Mouse (Mus musculus): ENCODE data around the gene Dctn1. TPM values are rescaled to one million over a fixed set of nuclear protein-coding genes. Genes with fewer than 3 reads are reported as not detected.
A peak's percentile ranks its signal among the peaks of the same experiment; 100 is the strongest.

The Dctn1 gene
- 394 and 406 TPM in 2 replicates for polyA plus RNA-seq (2012; rRNA removed)

DNA sequence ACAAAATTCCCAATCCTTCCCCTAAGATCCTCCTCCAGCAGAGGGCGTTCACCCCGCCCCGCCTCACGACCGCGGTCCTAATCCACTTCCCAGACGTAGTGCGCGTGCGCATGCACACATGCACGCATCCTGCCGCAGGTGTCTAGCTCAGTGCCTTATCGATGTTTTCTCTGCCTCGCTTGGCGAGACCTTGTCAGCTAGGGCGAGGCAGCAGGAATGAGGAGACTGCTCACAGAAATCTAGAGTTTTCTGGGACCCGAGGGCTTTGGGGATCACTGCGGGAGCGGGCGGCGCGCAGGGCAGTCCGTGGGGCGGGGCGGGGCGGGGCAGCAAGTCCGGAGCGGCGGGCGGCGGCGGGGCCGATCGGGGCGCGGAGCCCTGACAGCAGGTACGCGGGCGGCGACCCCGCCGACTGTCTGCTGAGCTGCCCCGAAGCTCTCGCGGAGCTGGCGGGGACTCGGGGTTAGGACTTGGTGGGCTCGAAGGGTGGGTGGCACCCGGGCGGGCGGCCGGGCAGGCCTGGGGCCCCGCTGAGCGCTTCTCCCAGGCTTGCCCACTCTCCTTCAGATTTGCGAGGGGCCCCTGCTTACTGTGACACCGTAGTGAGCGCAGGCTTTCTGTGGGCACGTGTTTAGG lies at the start of gene Dctn1:
Gene Dctn1, plus strand, starts transcription at position 314 of the 636 bp plus-strand sequence.
- under 1% methylated on average over 58 of the region's 58 CpGs for WGBS
- H3K27me3 ChIP-seq (ENCODE audit: control insufficient read depth, insufficient read depth, low read length), result no peaks in the 10 kb centered on the region
- peak within 1 kb of the TSS; percentile 66 for H3K4me3 ChIP-seq (replicated peaks; ENCODE audit: insufficient read depth, low read depth, low read length)
- DNase-seq, result peak; percentile 94 to 97
- peaks cover 13% of the 10 kb centered on the region; the same call in 1 of the 2 replicates for H3K4me1 ChIP-seq (ENCODE audit: control insufficient read depth, insufficient read depth, low read length)
- peak within 1 kb of the TSS; percentile 84 for H3K27ac ChIP-seq (ENCODE audit: insufficient read depth, low read length)
- TF ChIP-seq POLR2A (IDR thresholded peaks at IDR 0.05; ENCODE audit: borderline replicate concordance, insufficient read depth, low read length), result peak; percentile 57
- TF ChIP-seq CTCF (IDR thresholded peaks at IDR 0.05; ENCODE audit: borderline replicate concordance, insufficient read depth, low read depth, low read length), result peak; percentile 71; the same call in 1 of the 2 replicates

- TF ChIP-seq POLR2A (IDR thresholded peaks at IDR 0.05; ENCODE audit: borderline replicate concordance, insufficient read depth, low read length) (no peak), CTCF (IDR thresholded peaks at IDR 0.05; ENCODE audit: borderline replicate concordance, insufficient read depth, low read depth, low read length) (no peak)
- WGBS, result 49% methylated on average over 11 of the region's 11 CpGs
- peaks cover 15% of the 10 kb centered on the region for H3K4me1 ChIP-seq (ENCODE audit: control insufficient read depth, insufficient read depth, low read length)
- H3K4me3 ChIP-seq (replicated peaks; ENCODE audit: insufficient read depth, low read depth, low read length), result peak overlapping the region; percentile 98
- DNase-seq, result peak in 1 of 2 experiments; percentile 19
- no peak overlapping the region for H3K27ac ChIP-seq (ENCODE audit: insufficient read depth, low read length)
- H3K27me3 ChIP-seq (ENCODE audit: control insufficient read depth, insufficient read depth, low read length), result no peaks in the 10 kb centered on the region
Observed at GRCm38 (mm10) chr6:83116373-83117164, 49.2 kb upstream of the Dctn1 start.

DNA sequence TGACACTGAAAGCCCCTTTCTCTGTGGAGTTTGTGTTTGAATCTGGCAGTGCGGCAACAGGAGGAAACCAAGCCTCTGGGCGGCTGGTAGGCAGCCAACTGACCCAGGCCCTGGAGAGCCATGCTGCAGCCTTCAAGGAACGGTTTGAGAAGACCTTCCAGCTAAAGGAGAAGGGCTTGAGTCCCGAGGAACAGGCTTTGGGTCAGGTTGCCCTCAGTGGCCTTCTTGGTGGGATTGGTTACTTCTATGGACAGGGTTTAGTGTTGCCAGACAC lies 48.6 kb upstream of the Dctn1 start:
- Histone ChIP-seq H3K27ac (ENCODE audit: insufficient read depth, low read length) (no peak overlapping the region), H3K27me3 (ENCODE audit: control insufficient read depth, insufficient read depth, low read length) (no peaks in the 10 kb centered on the region), H3K4me1 (ENCODE audit: control insufficient read depth, insufficient read depth, low read length) (peaks cover 15% of the 10 kb centered on the region), H3K4me3 (replicated peaks; ENCODE audit: insufficient read depth, low read depth, low read length) (no peak overlapping the region)
- WGBS, result 66% methylated on average over 4 of the region's 4 CpGs
- DNase-seq, result no peak
- TF ChIP-seq CTCF (IDR thresholded peaks at IDR 0.05; ENCODE audit: borderline replicate concordance, insufficient read depth, low read depth, low read length) (no peak), POLR2A (IDR thresholded peaks at IDR 0.05; ENCODE audit: borderline replicate concordance, insufficient read depth, low read length) (no peak)

DNA sequence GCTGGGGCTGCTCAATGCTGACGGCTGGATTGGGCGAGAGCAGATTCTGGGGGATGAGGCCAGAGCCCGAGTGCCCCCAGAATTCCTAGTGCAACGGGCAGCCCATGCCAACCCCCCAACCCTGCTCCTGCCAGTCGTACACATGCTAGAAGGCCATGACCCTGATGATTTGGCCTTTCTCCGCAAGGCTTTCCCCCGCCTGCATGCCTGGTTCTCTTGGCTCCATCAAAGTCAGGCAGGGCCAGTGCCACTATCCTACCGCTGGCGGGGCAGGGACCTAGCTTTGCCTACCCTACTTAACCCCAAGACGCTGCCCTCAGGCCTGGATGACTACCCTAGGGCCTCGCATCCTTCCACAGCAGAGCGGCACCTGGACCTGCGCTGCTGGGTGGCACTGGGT lies 48.1 kb upstream of the Dctn1 start:
- H3K27ac ChIP-seq (ENCODE audit: insufficient read depth, low read length), result no peak overlapping the region
- no peak overlapping the region for H3K4me3 ChIP-seq (replicated peaks; ENCODE audit: insufficient read depth, low read depth, low read length)
- peaks cover 15% of the 10 kb centered on the region for H3K4me1 ChIP-seq (ENCODE audit: control insufficient read depth, insufficient read depth, low read length)
- TF ChIP-seq POLR2A (IDR thresholded peaks at IDR 0.05; ENCODE audit: borderline replicate concordance, insufficient read depth, low read length), result no peak
- TF ChIP-seq CTCF (IDR thresholded peaks at IDR 0.05; ENCODE audit: borderline replicate concordance, insufficient read depth, low read depth, low read length), result no peak
- no peaks in the 10 kb centered on the region for H3K27me3 ChIP-seq (ENCODE audit: control insufficient read depth, insufficient read depth, low read length)
- 85% methylated on average over 13 of the region's 13 CpGs for WGBS
- DNase-seq, result peak in 1 of 2 experiments; percentile 13

- no peak for TF ChIP-seq CTCF (IDR thresholded peaks at IDR 0.05; ENCODE audit: borderline replicate concordance, insufficient read depth, low read depth, low read length)
- no peak for TF ChIP-seq POLR2A (IDR thresholded peaks at IDR 0.05; ENCODE audit: borderline replicate concordance, insufficient read depth, low read length)
- 64% methylated on average over 11 of the region's 11 CpGs for WGBS
- Histone ChIP-seq H3K4me1 (ENCODE audit: control insufficient read depth, insufficient read depth, low read length) (peaks cover 15% of the 10 kb centered on the region), H3K27ac (ENCODE audit: insufficient read depth, low read length) (no peak overlapping the region), H3K27me3 (ENCODE audit: control insufficient read depth, insufficient read depth, low read length) (no peaks in the 10 kb centered on the region), H3K4me3 (replicated peaks; ENCODE audit: insufficient read depth, low read depth, low read length) (no peak overlapping the region)
- DNase-seq, result peak in 1 of 2 experiments; percentile 16
Observed at GRCm38 (mm10) chr6:83118369-83118768, 47.4 kb upstream of the Dctn1 start.

DNA sequence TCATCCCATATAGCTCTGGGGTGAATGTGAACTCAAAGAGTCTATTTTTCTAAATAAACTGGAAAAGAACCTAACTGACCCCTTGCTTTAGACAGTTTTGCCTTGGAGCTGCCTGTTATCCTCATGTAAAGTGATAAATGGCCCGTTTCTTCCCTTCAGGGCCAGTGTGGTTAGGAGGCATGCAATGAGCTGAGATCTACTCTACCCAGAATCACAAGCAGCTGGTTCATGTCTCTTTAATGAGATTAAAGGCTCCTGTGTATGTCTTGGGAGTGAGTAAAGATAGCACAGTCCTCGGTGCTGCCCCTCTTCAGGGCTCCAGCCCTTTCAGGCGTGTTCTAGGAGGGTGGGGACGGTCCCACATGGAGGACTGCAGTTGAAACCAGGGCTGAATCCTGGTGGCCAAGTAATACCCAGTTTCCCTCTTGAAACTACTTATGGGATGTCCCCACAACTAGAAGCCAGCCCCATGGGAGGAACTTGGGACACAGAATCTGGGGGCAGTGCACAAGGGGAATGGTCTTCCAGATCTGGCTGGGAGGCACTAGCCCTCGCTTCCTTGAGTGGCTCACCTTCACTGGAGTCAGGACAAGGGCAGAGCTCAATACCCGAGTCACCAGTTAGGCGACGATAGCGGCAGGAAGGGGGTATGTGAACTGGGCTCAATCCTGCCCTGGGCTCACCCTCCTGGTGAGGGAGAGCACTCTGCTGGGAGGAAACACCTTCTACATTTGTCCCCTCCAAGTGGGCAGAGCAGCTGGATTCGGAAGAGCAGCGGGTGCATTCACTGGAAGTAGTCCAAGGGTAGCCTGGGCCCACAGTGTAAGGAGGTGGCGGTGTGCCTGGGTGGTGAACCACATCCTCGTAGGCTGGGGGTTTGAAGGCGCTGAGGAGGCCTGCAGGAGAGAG lies 46.6 kb upstream of the Dctn1 start:
- Histone ChIP-seq H3K27me3 (ENCODE audit: control insufficient read depth, insufficient read depth, low read length) (no peaks in the 10 kb centered on the region), H3K4me1 (ENCODE audit: control insufficient read depth, insufficient read depth, low read length) (peaks cover 15% of the 10 kb centered on the region), H3K4me3 (replicated peaks; ENCODE audit: insufficient read depth, low read depth, low read length) (no peak overlapping the region), H3K27ac (ENCODE audit: insufficient read depth, low read length) (no peak overlapping the region)
- DNase-seq, result no peak
- 52% methylated on average over 14 of the region's 14 CpGs for WGBS
- TF ChIP-seq POLR2A (IDR thresholded peaks at IDR 0.05; ENCODE audit: borderline replicate concordance, insufficient read depth, low read length) (no peak), CTCF (IDR thresholded peaks at IDR 0.05; ENCODE audit: borderline replicate concordance, insufficient read depth, low read depth, low read length) (no peak)

- DNase-seq, result peak in 1 of 2 experiments; percentile 41
- Histone ChIP-seq H3K4me1 (ENCODE audit: control insufficient read depth, insufficient read depth, low read length) (peaks cover 15% of the 10 kb centered on the region), H3K27me3 (ENCODE audit: control insufficient read depth, insufficient read depth, low read length) (no peaks in the 10 kb centered on the region), H3K27ac (ENCODE audit: insufficient read depth, low read length) (no peak overlapping the region), H3K4me3 (replicated peaks; ENCODE audit: insufficient read depth, low read depth, low read length) (no peak overlapping the region)
- TF ChIP-seq CTCF (IDR thresholded peaks at IDR 0.05; ENCODE audit: borderline replicate concordance, insufficient read depth, low read depth, low read length), result no peak
- no peak for TF ChIP-seq POLR2A (IDR thresholded peaks at IDR 0.05; ENCODE audit: borderline replicate concordance, insufficient read depth, low read length)
- 17% methylated on average over 7 of the region's 7 CpGs for WGBS
Observed at GRCm38 (mm10) chr6:83119734-83120051, 46.0 kb upstream of the Dctn1 start.
